Mouse (Mus musculus) neural tube, embryonic 14.5 days (tissue): ENCODE measurements around the gene Slc25a28. TPM values are rescaled to one million over a fixed set of nuclear protein-coding genes. Genes with fewer than 3 reads are reported as not detected.

Experiments
- ATAC-seq: fragments of 200-750 bp; cut with Nextera tagmentation; 2 replicates; pipeline ENCODE4 v1.8.0; 2017; ENCODE audit warnings: low read depth, mild to moderate bottlenecking, moderate TSS enrichment, moderate library complexity
- H3K27ac ChIP-seq: fragments of 300-500 bp; sonication (generic); 2 replicates; pipeline ENCODE4 v1.5.1; 2014; ENCODE audit warnings: low read depth, mild to moderate bottlenecking, control low read depth, low read length, moderate library complexity, mixed read lengths
- H3K27me3 ChIP-seq: fragments of 300-500 bp; sonication (generic); 2 replicates; pipeline ENCODE4 v1.6.1; 2014; ENCODE audit warnings: low read length; ENCODE audit not compliant: control insufficient read depth, insufficient read depth
- H3K36me3 ChIP-seq: fragments of 300-500 bp; sonication (generic); 2 replicates; pipeline ENCODE4 v1.6.1; 2014; ENCODE audit warnings: low read length, mixed read lengths; ENCODE audit not compliant: control insufficient read depth, insufficient read depth
- H3K4me1 ChIP-seq: fragments of 300-500 bp; sonication (generic); 2 replicates; pipeline ENCODE4 v1.6.1; 2014; ENCODE audit warnings: low read length; ENCODE audit not compliant: control insufficient read depth, insufficient read depth
- H3K4me2 ChIP-seq: fragments of 300-500 bp; sonication (generic); 2 replicates; pipeline ENCODE4 v1.6.1; 2014; ENCODE audit warnings: mild to moderate bottlenecking, low read depth, low read length, control low read depth
- H3K4me3 ChIP-seq: fragments of 300-500 bp; sonication (generic); 2 replicates; pipeline ENCODE4 v1.5.1; 2014; ENCODE audit warnings: low read depth, low read length, control low read depth, mixed read lengths
- H3K9ac ChIP-seq: fragments of 300-500 bp; sonication (generic); replicated peaks from 2 replicates; pipeline ENCODE4 v1.6.1; 2014; ENCODE audit warnings: low read depth, mild to moderate bottlenecking, control low read depth, low read length, mixed read lengths
- H3K9me3 ChIP-seq: fragments of 300-500 bp; sonication (generic); 2 replicates; pipeline ENCODE4 v1.6.1; 2016; ENCODE audit warnings: low read length; ENCODE audit not compliant: control insufficient read depth
- WGBS: fragments of 180-500 bp; shearing (Covaris S2); extraction: QIAGEN DNeasy Blood & Tissue Kit; methylation state at CpG from one replicate; pipeline ENCODE4 v1.1.7; 2014; 5-methylcytosine and 5-hydroxymethylcytosine counted together
- polyA plus RNA-seq: library from polyadenylated mRNA; unstranded; fragments of >200 nt; fragmentation: Nextera tagmentation; extraction: Ambion mirVana; gene quantifications from 2 replicates; pipeline ENCODE4 v1.2.1, GENCODE M21; 2014

Slc25a28 gene
- polyA plus RNA-seq: 14.1 and 15.5 TPM in 2 replicates

DNA sequence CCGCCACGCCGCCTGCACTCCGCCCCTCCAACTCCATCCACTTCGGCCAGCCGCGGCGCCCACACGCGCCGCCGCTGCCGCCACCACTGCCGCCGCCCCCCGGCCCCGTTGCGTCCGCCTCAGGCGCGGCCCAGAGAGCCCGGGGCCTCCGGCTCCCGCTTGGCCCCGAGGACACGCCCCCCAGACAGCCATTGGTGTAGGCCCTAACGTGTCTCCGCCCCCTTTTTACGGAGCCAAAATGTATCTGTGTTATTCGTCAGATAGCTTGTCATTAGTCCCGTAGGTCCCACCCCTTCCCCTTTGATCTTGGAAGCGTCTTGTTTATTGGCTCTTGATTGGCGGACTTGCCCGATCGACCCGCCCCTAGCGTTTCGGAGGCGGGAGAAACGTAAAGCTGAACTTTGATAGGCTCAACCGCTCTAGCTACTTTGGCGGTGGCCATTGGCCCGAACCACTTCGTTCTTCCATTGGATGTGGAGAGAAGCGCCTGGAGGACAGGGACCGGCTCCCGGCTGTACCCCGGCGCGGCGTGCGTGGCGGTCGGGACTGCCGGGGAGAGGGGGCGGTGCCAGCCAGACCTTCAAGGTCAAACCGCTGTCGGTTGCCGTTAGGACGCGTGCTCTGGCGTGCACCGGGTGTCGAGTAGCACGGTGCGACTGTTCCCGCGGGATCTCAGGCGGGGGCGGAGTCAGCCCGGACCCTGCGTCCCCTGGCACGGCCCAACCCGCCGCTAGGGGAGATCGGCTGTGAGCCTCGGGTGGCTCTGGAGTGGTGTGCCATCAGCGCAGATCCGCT lies at the start of gene Slc25a28:
Gene Slc25a28, minus strand, starts transcription at position 152 of the 795 bp plus-strand sequence.
- H3K4me3 ChIP-seq: peak within 1 kb of the TSS; percentile 62
- peaks cover 9% of the 10 kb centered on the region; the same call in 1 of the 2 replicates for H3K4me1 ChIP-seq
- ATAC-seq: peak; percentile 97
- H3K9me3 ChIP-seq: no peaks in the 10 kb centered on the region
- under 1% methylated on average over 70 of the region's 79 CpGs for WGBS
- peak within 1 kb of the TSS; percentile 74 for H3K4me2 ChIP-seq
- H3K9ac ChIP-seq: peak within 1 kb of the TSS; percentile 83
- no peaks in the 10 kb centered on the region for H3K36me3 ChIP-seq
- H3K27ac ChIP-seq: peak within 1 kb of the TSS; percentile 94
- no peaks in the 10 kb centered on the region for H3K27me3 ChIP-seq

DNA sequence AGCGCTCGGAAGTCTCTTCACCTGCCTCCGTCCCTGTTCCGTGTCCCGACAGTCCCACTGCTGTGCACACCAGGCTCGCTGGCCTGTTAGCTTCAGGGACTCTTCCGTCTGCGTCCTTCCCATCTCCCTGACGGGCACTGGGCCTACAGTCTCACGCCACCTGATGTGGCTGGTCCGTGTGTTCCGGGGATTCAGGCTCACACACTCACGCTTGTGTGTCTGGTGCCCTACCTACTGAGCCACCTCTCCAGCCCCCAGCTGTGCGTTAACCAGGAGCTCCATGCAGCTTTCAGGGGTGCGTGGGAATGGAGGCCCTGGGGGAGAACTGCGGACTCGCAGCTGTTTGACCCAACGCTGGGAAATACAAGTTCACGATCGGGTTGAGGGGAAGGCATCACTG lies 49.5 kb upstream of the Slc25a28 start:
- Histone ChIP-seq H3K27me3 (no peaks in the 10 kb centered on the region), H3K9ac (no peak overlapping the region), H3K9me3 (no peaks in the 10 kb centered on the region), H3K4me1 (no peaks in the 10 kb centered on the region), H3K36me3 (peaks cover 35% of the 10 kb centered on the region), H3K4me2 (no peak overlapping the region), H3K4me3 (no peak overlapping the region), H3K27ac (no peak overlapping the region)
- WGBS: 93% methylated on average over 20 of the region's 20 CpGs
- ATAC-seq: no peak

DNA sequence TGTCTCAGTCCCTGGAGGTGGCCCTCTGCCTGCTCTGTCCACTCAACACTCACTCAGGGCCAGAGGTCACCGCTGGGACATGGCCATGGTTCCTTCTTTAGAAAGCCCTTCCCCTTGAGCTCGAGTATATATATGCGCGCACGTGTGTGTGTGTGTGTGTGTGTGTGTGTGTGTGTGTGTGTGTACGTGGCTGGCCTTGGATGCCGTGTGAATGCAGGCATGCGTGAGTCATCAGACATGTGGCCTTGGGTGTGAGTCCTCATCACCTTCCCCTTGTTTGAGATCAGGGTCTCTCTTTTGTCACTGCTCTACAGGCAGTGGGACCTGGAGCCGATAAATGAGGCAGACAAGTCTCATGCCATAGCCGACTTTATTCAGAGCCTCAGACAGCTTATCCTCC lies 48.8 kb upstream of the Slc25a28 start:
- H3K27ac ChIP-seq: no peak overlapping the region
- no peak for ATAC-seq
- no peaks in the 10 kb centered on the region for H3K27me3 ChIP-seq
- no peak overlapping the region for H3K9ac ChIP-seq
- H3K4me3 ChIP-seq: no peak overlapping the region
- no peaks in the 10 kb centered on the region for H3K4me1 ChIP-seq
- H3K36me3 ChIP-seq: peaks cover 35% of the 10 kb centered on the region
- H3K9me3 ChIP-seq: no peaks in the 10 kb centered on the region
- WGBS: 88% methylated on average over 10 of the region's 10 CpGs
- H3K4me2 ChIP-seq: no peak overlapping the region

DNA sequence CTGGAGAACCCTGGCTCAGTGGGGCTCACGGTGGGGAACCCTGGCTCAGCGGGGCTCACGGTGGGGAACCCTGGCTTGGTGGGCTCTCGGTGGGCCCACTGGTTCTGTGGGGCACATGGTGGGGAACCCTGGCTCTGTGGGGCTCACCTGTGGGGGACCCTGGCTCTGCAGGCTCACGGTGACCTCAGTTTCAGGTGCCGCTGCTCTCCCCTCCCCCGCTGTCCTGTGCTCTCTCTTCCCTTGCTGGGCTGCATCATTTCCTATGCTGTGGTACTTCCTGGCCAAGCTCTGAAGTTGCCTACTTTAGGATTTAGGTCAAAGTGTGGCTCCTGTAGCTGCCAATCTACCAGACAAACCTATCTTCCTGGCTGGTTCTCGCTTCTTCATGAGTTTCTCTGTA lies 48.2 kb upstream of the Slc25a28 start:
- Histone ChIP-seq H3K36me3 (peaks cover 33% of the 10 kb centered on the region), H3K4me1 (no peaks in the 10 kb centered on the region), H3K4me3 (no peak overlapping the region), H3K9me3 (no peaks in the 10 kb centered on the region), H3K9ac (no peak overlapping the region), H3K27ac (no peak overlapping the region), H3K4me2 (no peak overlapping the region), H3K27me3 (no peaks in the 10 kb centered on the region)
- no peak for ATAC-seq
- WGBS: 81% methylated on average over 8 of the region's 8 CpGs

- Histone ChIP-seq H3K4me1 (no peaks in the 10 kb centered on the region), H3K4me3 (no peak overlapping the region), H3K9ac (no peak overlapping the region), H3K4me2 (no peak overlapping the region), H3K36me3 (peaks cover 17% of the 10 kb centered on the region), H3K9me3 (no peaks in the 10 kb centered on the region), H3K27ac (no peak overlapping the region), H3K27me3 (no peaks in the 10 kb centered on the region)
- 97% methylated on average over 11 of the region's 11 CpGs for WGBS
- no peak for ATAC-seq
Measured at GRCm38 (mm10) chr19:43720061-43720460, 45.4 kb upstream of the Slc25a28 start.

GRCm38 (mm10) chr19:43711971-43712370 lies 37.3 kb upstream of the Slc25a28 start:
- WGBS: 79% methylated on average over 5 of the region's 5 CpGs
- no peaks in the 10 kb centered on the region for H3K27me3 ChIP-seq
- H3K4me3 ChIP-seq: no peak overlapping the region
- peaks cover 7% of the 10 kb centered on the region; the same call in 1 of the 2 replicates for H3K36me3 ChIP-seq
- no peaks in the 10 kb centered on the region for H3K9me3 ChIP-seq
- ATAC-seq: no peak
- no peak overlapping the region for H3K9ac ChIP-seq
- H3K4me1 ChIP-seq: no peaks in the 10 kb centered on the region
- no peak overlapping the region for H3K4me2 ChIP-seq
- H3K27ac ChIP-seq: no peak overlapping the region

GRCm38 (mm10) chr19:43711159-43711916 lies 36.7 kb upstream of the Slc25a28 start:
- H3K27ac ChIP-seq: no peak overlapping the region
- no peak overlapping the region for H3K9ac ChIP-seq
- WGBS: 57% methylated on average over 22 of the region's 22 CpGs
- H3K4me1 ChIP-seq: no peaks in the 10 kb centered on the region
- H3K4me3 ChIP-seq: no peak overlapping the region
- ATAC-seq: no peak
- no peak overlapping the region for H3K4me2 ChIP-seq
- peaks cover 7% of the 10 kb centered on the region; the same call in 1 of the 2 replicates for H3K36me3 ChIP-seq
- H3K9me3 ChIP-seq: no peaks in the 10 kb centered on the region
- no peaks in the 10 kb centered on the region for H3K27me3 ChIP-seq

DNA sequence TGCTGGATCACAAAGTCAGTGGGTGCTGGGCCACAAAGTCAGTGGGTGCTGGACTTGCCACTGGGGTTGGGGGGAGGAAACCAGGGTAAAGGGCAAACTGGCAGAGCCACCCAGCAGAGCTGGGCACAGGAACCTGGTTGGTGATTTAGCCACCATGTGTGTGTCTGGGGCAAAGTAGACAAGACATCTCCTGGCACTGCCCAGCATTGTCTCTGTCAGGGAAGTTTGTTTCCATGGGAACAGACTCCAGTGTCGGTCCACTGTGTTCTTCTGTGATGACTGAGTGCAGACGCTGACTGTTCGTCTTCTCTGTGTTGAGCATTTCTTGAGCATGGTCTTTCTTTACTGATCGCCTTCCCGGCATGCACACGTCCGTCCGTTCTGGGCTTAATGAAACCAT lies 34.6 kb upstream of the Slc25a28 start:
- Histone ChIP-seq H3K27ac (no peak overlapping the region), H3K36me3 (peaks cover 17% of the 10 kb centered on the region), H3K9me3 (no peaks in the 10 kb centered on the region), H3K4me1 (no peaks in the 10 kb centered on the region), H3K4me2 (no peak overlapping the region), H3K4me3 (no peak overlapping the region), H3K9ac (no peak overlapping the region), H3K27me3 (no peaks in the 10 kb centered on the region)
- no peak for ATAC-seq
- 58% methylated on average over 8 of the region's 8 CpGs for WGBS

DNA sequence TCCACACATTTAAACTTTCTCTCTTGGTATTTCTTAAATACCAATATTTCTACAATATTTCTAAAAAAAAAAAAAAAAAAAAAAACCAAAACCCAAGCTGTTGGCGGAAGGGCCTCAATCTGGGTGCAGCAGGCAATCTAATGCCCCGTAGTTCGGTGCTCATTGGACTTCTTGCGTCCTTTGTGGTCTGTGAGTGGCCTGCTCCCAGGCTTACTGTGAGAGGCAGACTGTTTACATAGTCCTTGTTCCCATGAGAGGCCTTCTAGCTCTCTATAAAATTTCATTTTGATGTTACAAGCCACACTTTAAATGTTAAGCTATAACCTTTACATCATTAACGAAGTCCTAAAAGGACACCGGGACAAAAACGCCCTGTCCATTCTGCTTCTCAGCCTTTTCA lies 33.5 kb upstream of the Slc25a28 start:
- no peaks in the 10 kb centered on the region for H3K9me3 ChIP-seq
- no peaks in the 10 kb centered on the region for H3K27me3 ChIP-seq
- no peak overlapping the region for H3K4me2 ChIP-seq
- H3K4me3 ChIP-seq: no peak overlapping the region
- no peak overlapping the region for H3K9ac ChIP-seq
- WGBS: 91% methylated on average over 7 of the region's 7 CpGs
- no peak overlapping the region for H3K27ac ChIP-seq
- ATAC-seq: no peak
- no peaks in the 10 kb centered on the region for H3K4me1 ChIP-seq
- peaks cover 17% of the 10 kb centered on the region for H3K36me3 ChIP-seq
